Mouse (Mus musculus) cerebellum, adult 2 months (tissue): ENCODE data around the gene Kcnab3. TPM values are rescaled to one million over a fixed set of nuclear protein-coding genes. Genes with fewer than 3 reads are reported as not detected.

ENCODE experiments used
- DNase-seq, 2 experiments: peaks; one replicate each; pipeline ENCODE4 v3.0.0; 2021
- H3K27ac ChIP-seq: fragments of 200-500 bp; 2 replicates; pipeline ENCODE4 v1.5.1; 2012; ENCODE audit warnings: low read length, control low read depth, inconsistent platforms; ENCODE audit not compliant: insufficient read depth
- H3K27me3 ChIP-seq: fragments of 200-500 bp; 2 replicates; pipeline ENCODE4 v1.6.1; 2012; ENCODE audit warnings: inconsistent platforms, mild to moderate bottlenecking, low read length, moderate library complexity; ENCODE audit not compliant: control insufficient read depth, insufficient read depth
- H3K4me1 ChIP-seq: fragments of 200-500 bp; 2 replicates; pipeline ENCODE4 v1.6.1; 2011; ENCODE audit warnings: low read length; ENCODE audit not compliant: control insufficient read depth, insufficient read depth
- H3K4me3 ChIP-seq: fragments of 200-500 bp; replicated peaks from 2 replicates; pipeline ENCODE3; 2011; ENCODE audit warnings: mild to moderate bottlenecking, low read depth, low read length, control low read depth; ENCODE audit not compliant: insufficient read depth
- CTCF ChIP-seq: fragments of 200-500 bp; IDR thresholded peaks from 2 replicates; pipeline ENCODE4 v1.5.1; 2011; ENCODE audit warnings: low read depth, mild to moderate bottlenecking, control low read depth, low read length, moderate library complexity, borderline replicate concordance; ENCODE audit not compliant: insufficient read depth
- POLR2A ChIP-seq: fragments of 200-500 bp; IDR thresholded peaks from 2 replicates; pipeline ENCODE4 v1.6.1; 2011; ENCODE audit warnings: low read length, control low read depth, borderline replicate concordance; ENCODE audit not compliant: insufficient read depth
- WGBS: fragments of 180-500 bp; shearing (Covaris S2); methylation state at CpG from one replicate; pipeline ENCODE4 v1.1.7; 2018; 5-methylcytosine and 5-hydroxymethylcytosine counted together
- polyA plus RNA-seq: library from polyadenylated mRNA; depleted of rRNA; stranded (reverse); fragments of >200 nt; gene quantifications from 2 replicates; pipeline ENCODE4 v1.2.3, GENCODE M21; 2012

Gene Kcnab3
- polyA plus RNA-seq, 1 experiment = 117 TPM

DNA sequence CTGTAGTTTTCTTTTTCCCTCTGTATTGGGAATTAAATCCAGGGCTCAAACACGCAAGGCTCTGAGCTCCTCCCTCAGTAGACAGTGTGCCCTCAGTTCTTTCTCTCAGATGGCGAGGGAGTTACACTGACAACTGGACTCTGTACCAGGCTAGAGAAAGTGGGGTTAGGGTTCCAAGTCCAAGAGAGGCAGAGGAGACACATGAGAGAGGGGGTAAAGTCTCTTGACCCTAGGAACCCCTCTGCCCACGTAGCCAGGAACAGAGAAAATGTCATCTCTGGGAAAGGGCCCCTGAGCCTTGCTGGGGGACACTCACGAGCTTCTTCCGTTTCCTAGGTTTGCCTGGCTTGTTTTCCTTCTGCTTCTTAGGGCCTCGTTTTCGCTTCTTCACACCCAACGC lies 38.3 kb downstream of the Kcnab3 start:
- TF ChIP-seq CTCF = no peak
- TF ChIP-seq POLR2A = no peak
- Histone ChIP-seq H3K27me3 (no peaks in the 10 kb centered on the region), H3K4me1 (peaks cover 26% of the 10 kb centered on the region), H3K4me3 (no peak overlapping the region), H3K27ac (0 out of 2 replicates have a peak overlapping the region, but pooled peaks have one; percentile 18)
- WGBS = 46% methylated on average over 8 of the region's 8 CpGs
- no peak for DNase-seq

DNA sequence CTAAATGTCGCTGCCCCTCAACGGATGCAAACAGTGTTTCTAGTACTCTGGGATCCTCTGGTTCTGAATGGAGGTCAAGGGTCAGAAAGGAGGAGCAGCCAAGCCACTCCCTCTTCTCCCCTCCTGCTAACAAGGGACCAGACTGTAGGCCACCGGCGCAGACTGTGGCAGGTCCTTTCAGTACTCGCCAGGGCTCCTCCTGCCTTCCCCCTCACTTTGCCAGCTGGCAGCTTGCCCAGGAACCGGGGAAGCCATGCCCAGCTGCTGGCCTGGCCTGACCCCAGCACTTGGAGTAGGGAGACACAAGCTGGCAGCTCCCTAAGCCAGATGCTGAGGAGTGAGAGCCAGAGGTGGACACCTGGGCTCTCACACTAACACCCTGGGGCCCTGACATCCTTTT lies 38.9 kb downstream of the Kcnab3 start:
- DNase-seq = peak; percentile 89 to 90
- no peaks in the 10 kb centered on the region for H3K27me3 ChIP-seq
- H3K27ac ChIP-seq = peak overlapping the region; percentile 60; the same call in 1 of the 2 replicates
- TF ChIP-seq CTCF = no peak
- TF ChIP-seq POLR2A = no peak
- 5% methylated on average over 6 of the region's 6 CpGs for WGBS
- peaks cover 26% of the 10 kb centered on the region for H3K4me1 ChIP-seq
- no peak overlapping the region for H3K4me3 ChIP-seq

DNA sequence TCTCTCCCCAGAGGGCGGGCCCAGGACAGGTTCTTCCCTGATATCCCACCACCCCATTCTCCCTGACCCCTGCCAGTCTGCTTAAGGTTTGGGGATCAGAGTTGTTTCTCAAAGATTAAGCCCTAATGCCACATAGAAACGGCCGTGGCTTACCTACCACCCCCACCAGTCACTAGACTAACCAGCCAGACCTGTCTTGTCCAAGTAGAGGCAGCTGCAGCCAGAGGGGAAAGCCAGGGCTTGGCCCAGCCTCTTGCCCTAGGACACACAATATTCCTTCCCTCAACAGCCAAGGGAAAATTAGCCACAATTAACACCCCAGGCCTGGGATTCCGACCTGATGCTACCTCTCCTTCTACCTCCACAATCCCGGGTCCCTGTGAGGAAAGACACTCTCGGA lies 39.7 kb downstream of the Kcnab3 start:
- H3K4me3 ChIP-seq = peak overlapping the region; percentile 54
- no peak for TF ChIP-seq POLR2A
- no peak for TF ChIP-seq CTCF

DNA sequence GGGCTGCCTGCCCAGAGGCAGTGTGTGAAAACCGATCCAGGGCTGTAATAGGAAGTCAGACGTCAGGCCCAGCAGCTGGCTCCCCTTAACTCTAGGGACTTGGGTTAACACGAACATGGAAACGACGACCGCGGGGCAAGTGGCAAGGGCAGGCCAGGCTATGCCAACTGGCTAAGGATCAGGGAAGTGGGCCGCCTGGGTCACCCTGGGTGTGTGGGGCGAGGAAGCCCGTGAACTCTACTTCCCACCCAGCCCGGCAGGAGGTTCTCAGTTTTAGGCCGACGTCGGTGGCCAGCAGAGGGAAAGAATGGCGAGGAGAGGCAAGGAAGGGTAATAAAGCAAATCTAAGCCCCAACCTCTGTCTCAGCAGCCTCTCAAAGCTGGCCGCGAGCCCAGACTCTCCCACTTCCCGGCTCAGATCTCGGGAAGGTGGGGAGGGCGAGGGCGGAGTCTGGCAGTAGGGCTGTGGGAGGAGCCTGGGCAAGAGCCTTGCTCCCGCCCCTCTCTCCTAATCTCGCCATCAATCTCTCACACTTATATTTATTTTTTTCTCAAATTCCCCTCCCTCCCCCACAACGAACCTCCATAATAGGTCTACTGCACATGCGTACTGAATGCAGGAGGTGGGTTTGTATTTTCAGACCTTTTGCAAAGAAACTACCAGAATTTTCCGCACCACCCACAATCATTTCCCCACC lies 40.2 kb downstream of the Kcnab3 start:
- Histone ChIP-seq H3K27me3 (no peaks in the 10 kb centered on the region), H3K27ac (peak overlapping the region; percentile 60), H3K4me3 (peak overlapping the region; percentile 54), H3K4me1 (peaks cover 26% of the 10 kb centered on the region)
- TF ChIP-seq CTCF (no peak), POLR2A (no peak)
- DNase-seq = peak; percentile 79 to 80
- WGBS = 1% methylated on average over 26 of the region's 26 CpGs

More for the DNA sequence above, 39.7 kb downstream of the Kcnab3 start:
- no peaks in the 10 kb centered on the region for H3K27me3 ChIP-seq
- H3K27ac ChIP-seq = peak overlapping the region; percentile 60
- peaks cover 26% of the 10 kb centered on the region for H3K4me1 ChIP-seq
- 36% methylated on average over 6 of the region's 6 CpGs for WGBS
- no peak for DNase-seq

DNA sequence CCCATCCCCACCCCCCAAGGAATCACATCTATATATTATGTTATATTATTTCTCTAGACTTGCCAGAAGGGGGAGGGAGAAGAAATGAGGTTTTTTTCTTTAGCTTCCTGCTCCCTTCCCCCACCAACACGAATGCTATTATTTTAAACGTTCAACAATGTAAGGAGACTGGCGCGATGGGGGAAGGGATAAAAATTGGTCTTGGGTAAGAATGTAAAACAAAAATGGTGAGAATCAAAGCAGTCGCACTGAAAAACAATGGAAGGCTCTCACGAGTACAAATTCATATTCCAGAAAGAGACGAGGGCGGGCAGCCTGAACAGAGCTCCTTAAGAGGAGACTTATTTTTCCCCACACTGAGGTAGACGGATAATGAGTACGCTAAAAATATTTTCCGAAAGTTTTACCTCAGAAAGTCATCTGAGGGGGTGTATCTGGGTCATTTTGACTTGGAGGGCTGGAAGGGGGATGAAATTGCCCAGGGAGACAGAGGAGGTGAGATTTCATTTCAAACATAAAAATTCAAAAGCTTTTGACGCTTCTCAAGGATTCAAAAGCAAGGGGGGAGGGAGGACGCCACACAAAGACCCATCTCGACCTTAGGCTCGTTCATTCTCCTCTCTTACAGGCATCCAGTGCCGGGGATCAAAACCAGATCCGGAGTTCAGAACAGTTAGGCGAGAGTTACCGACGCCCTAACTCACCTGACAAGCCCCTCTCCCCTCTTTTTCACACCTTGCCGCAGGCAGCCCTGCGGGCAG lies 41.0 kb downstream of the Kcnab3 start:
- Histone ChIP-seq H3K27me3 (no peaks in the 10 kb centered on the region), H3K4me3 (peak overlapping the region; percentile 54), H3K4me1 (peaks cover 32% of the 10 kb centered on the region), H3K27ac (no peak overlapping the region)
- DNase-seq = no peak
- under 1% methylated on average over 22 of the region's 22 CpGs for WGBS
- TF ChIP-seq POLR2A (no peak), CTCF (no peak)

DNA sequence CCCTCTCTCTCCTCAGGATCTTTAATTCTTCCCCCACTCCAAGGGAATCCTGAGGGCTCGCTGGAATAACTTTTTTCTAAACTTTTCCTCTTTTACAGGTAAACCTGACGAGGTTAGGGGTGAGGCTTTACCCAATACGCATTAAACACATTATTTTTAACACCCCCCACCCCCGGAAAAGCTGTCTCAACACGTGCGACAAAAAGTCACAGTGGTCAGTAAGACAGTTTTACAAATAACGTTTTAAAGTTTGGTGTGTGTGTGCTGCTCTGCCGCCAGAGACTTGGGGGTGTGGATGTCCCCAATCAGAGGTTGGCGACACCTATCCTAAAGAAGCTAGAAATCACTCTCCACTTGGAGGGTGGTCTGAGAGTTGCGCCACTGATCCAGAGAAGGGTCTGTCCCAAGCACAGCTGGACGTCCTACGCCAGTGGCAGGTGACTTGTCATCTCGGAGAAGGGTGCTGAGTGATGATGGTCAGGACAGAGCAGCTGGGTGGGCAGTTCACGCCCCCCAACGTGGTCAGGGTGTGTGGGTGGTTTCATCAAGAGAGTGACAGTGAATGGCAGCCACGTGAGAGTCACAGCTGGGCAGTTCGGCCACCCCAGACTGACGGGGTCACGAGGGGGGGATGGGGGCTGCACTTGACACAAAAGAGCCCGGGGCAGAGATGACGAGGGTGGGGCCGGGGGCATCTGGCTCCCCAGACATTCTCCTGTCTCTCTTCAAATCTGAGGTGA lies 41.7 kb downstream of the Kcnab3 start:
- Histone ChIP-seq H3K27me3 (no peaks in the 10 kb centered on the region), H3K27ac (no peak overlapping the region), H3K4me1 (peaks cover 35% of the 10 kb centered on the region), H3K4me3 (peak overlapping the region; percentile 73)
- TF ChIP-seq CTCF (no peak), POLR2A (no peak)
- 2% methylated on average over 22 of the region's 22 CpGs for WGBS
- DNase-seq = peak in 1 of 2 experiments; percentile 37

DNA sequence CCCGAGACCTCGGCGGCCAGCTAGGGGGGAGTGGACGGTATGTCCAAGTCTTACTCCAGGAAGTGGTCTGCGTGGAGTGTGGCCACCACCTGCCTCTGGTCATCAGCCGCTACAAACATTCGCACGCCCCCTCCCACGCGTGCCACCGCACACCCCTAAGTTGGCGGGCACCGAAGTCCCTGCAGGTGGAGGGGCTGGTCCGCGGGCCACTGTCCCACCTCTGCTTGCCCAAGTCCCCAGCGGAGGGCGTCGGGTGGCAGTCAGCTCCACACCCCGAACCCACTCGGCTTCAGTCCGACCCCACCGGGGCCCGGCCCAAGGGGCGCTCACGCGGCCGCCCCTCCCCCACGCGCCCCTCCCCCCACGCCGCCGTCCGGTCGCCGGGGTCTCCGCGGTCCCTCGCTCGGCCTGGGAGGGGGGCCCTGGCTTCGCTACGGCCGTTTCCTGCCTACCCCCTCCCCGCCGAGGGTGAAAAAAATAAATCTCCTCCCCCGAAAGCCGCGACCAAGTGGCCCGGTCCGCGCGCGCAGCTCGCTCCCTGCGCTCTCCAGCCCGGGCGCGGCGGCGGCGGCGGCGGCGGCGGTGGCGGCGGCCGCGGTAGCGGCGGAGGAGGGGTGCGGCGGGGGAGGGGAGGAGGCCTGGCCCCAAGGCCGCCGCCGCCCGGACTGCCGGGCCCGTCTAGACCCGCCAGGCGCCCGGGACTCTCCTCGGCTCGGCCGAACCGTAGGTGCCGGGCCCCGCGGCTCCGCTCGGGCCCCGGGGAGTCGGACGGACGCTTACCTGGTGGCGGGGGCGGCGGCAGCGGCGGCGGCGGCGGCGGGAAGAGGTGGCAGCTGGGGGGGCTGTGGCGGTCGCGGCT lies 42.5 kb downstream of the Kcnab3 start:
- H3K4me1 ChIP-seq = peaks cover 42% of the 10 kb centered on the region
- TF ChIP-seq CTCF (no peak), POLR2A (0 out of 2 replicates have a peak, but pooled peaks have one; percentile 9)
- H3K4me3 ChIP-seq = peak overlapping the region; percentile 90
- no peaks in the 10 kb centered on the region for H3K27me3 ChIP-seq
- H3K27ac ChIP-seq = peak overlapping the region; percentile 49
- under 1% methylated on average over 72 of the region's 106 CpGs for WGBS
- DNase-seq = peak; percentile 53 to 66
